Mouse (Mus musculus): ENCODE measurements around the gene Sf3b3. TPM values are rescaled to one million over a fixed set of nuclear protein-coding genes. Genes with fewer than 3 reads are reported as not detected.

The Sf3b3 gene
- polyA plus RNA-seq, 1 experiment from 2014 or later, result 79.6 TPM

- Histone ChIP-seq H3K4me2 (no peak overlapping the region), H3K27me3 (replicated peaks) (no peaks in the 10 kb centered on the region), H3K27ac (replicated peaks) (no peak overlapping the region), H3K4me1 (no peaks in the 10 kb centered on the region), H3K36me3 (no peaks in the 10 kb centered on the region), H3K9ac (replicated peaks) (no peak overlapping the region), H3K4me3 (replicated peaks) (no peak overlapping the region), H3K9me3 (replicated peaks) (no peaks in the 10 kb centered on the region)
- ATAC-seq (ENCODE audit: low FRiP score), result no peak
- WGBS, result 68% methylated on average over 5 of the region's 5 CpGs
These were observed 85.4 kb downstream of the Sf3b3 start for GRCm38 (mm10) chr8:110761185-110761584.

GRCm38 (mm10) chr8:110760280-110760940 lies 86.2 kb downstream of the Sf3b3 start:
- H3K4me1 ChIP-seq, result no peaks in the 10 kb centered on the region
- H3K36me3 ChIP-seq, result no peaks in the 10 kb centered on the region
- no peaks in the 10 kb centered on the region for H3K9me3 ChIP-seq (replicated peaks)
- H3K27ac ChIP-seq (replicated peaks), result no peak overlapping the region
- WGBS, result 72% methylated on average over 7 of the region's 7 CpGs
- H3K4me3 ChIP-seq (replicated peaks), result no peak overlapping the region
- no peaks in the 10 kb centered on the region for H3K27me3 ChIP-seq (replicated peaks)
- no peak overlapping the region for H3K4me2 ChIP-seq
- ATAC-seq (ENCODE audit: low FRiP score), result no peak
- H3K9ac ChIP-seq (replicated peaks), result no peak overlapping the region

Other genes with a start within 250 kb of the Sf3b3 start
- 26.8 and 28.8 TPM in 2 replicates for gene Vac14, start 228.2 kb downstream of the Sf3b3 start, polyA plus RNA-seq (2015; fragmentation: Nextera tagmentation; extraction: Ambion mirVana)
- gene Mtss1l, start 125.3 kb downstream of the Sf3b3 start, polyA plus RNA-seq (2015; fragmentation: Nextera tagmentation; extraction: Ambion mirVana), result 21.2 and 31.8 TPM in 2 replicates
- 5.8 and 6.3 TPM in 2 replicates for gene Il34, start 40.9 kb downstream of the Sf3b3 start, polyA plus RNA-seq (2015; fragmentation: Nextera tagmentation; extraction: Ambion mirVana)
- gene Cog4, start 187 bp downstream of the Sf3b3 start, polyA plus RNA-seq (2015; fragmentation: Nextera tagmentation; extraction: Ambion mirVana), result 74.1 and 78.9 TPM in 2 replicates
- gene Fuk, start 55.7 kb upstream of the Sf3b3 start, polyA plus RNA-seq (2015; fragmentation: Nextera tagmentation; extraction: Ambion mirVana), result 7.3 and 7.5 TPM in 2 replicates
- gene St3gal2, start 73.1 kb upstream of the Sf3b3 start, polyA plus RNA-seq (2015; fragmentation: Nextera tagmentation; extraction: Ambion mirVana), result 23.1 and 24.4 TPM in 2 replicates
- gene Ddx19a, start 151.0 kb upstream of the Sf3b3 start, polyA plus RNA-seq (2015; fragmentation: Nextera tagmentation; extraction: Ambion mirVana), result 9.8 and 11.6 TPM in 2 replicates
- 6.0 and 6.1 TPM in 2 replicates for gene Ddx19b, start 185.0 kb upstream of the Sf3b3 start, polyA plus RNA-seq (2015; fragmentation: Nextera tagmentation; extraction: Ambion mirVana)
- gene Aars, start 186.4 kb upstream of the Sf3b3 start, polyA plus RNA-seq (2015; fragmentation: Nextera tagmentation; extraction: Ambion mirVana), result 79.6 and 91.0 TPM in 2 replicates
- not detected in 2 replicates for gene Exosc6, start 209.6 kb upstream of the Sf3b3 start, polyA plus RNA-seq (2015; fragmentation: Nextera tagmentation; extraction: Ambion mirVana)
- 0.31 and 0.65 TPM in 2 replicates for gene Clec18a, start 245.6 kb upstream of the Sf3b3 start, polyA plus RNA-seq (2015; fragmentation: Nextera tagmentation; extraction: Ambion mirVana)
- 10.3 and 10.5 TPM in 2 replicates for gene Pdpr, start 247.8 kb upstream of the Sf3b3 start, polyA plus RNA-seq (2015; fragmentation: Nextera tagmentation; extraction: Ambion mirVana)

Data from neural tube, embryonic 15.5 days (tissue).